Mouse (Mus musculus): ENCODE data around the gene Plekha7.
A peak's percentile ranks its signal among the peaks of the same experiment; 100 is the strongest.

The Plekha7 gene

DNA sequence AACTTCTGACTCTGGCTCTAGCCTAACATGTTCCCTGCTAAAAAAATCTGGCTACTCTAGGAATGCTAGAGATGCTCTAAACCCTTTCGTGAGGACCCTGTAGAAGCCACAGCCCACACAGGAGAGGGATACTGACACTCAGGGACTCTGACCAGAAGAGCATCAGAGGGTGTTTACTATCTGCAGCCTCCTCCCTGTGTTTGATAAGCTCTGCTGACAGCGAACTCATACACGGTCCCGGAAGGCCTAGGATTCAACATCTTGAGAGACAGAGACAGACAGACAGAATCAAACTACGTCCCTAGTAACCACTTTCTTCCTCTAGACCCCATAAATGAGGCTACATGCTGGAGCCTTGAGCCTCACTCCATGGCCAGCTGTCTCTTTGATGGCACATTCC, 20.2 kb downstream of the Plekha7 start:
- no peak for DNase-seq

DNA sequence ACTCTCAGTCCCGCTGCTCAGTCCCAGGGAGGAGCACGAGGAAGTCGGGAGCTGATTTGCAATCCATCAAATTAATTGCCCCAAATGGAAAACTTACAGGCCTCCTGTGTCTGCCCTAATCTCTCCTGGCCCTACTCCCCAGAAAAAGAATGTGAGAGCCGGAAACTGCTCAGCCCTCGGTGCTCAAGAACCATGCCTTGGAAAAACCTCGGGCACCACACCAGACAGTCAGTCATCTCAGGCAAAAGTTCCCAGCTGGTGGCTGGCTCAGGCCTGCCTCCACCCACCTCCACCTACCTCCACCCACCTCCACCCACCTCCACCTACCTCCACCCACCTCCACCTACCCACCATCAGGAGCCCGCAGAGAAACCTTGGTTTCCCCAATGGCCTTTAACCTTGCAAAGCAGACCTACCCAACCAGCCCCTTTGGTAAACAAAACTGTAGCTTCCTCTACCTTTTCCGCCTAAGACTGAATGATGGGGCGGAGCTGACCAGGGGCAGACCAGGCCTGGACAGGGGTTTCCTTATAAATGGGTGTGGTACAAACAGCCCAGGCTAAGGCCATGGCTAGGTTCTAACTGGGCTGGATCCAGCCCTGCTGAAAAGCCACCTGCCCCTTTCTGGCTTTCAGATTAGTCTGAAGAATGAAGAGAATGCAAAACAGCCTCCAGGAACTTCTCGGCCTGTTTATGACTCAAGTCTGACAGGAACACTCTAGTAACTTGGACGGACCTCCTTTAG, 21.4 kb downstream of the Plekha7 start:
- DNase-seq: peak; percentile 59

- peak; percentile 83 for DNase-seq
These were observed 22.0 kb downstream of the Plekha7 start for GRCm38 (mm10) chr7:116286173-116286572.

- DNase-seq: no peak
These were observed 23.0 kb downstream of the Plekha7 start for GRCm38 (mm10) chr7:116285216-116285615.

GRCm38 (mm10) chr7:116282755-116283154, 25.4 kb downstream of the Plekha7 start:
- DNase-seq: no peak

- DNase-seq: peak; percentile 66
These were observed 28.1 kb downstream of the Plekha7 start for GRCm38 (mm10) chr7:116280126-116280525.

DNA sequence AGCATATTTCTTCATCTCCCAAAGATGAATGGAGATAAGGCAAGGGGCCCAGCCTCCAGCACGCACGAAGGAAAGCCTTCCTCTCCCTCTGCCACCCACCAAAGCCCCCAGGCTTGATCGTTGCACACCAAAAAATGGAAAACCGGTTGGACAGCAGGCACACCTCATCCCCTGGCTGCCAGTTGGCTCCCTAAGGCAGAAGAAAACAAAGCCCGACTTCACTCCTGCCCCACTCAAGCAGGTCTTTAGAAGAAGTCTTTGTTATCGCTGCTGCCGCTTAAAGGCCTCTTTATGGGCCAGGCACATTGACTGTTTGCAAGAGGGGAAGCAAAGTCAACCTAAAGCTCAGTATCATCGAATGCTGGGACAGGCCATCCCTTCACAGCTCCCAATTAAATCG, 29.9 kb downstream of the Plekha7 start:
- no peak for DNase-seq

DNA sequence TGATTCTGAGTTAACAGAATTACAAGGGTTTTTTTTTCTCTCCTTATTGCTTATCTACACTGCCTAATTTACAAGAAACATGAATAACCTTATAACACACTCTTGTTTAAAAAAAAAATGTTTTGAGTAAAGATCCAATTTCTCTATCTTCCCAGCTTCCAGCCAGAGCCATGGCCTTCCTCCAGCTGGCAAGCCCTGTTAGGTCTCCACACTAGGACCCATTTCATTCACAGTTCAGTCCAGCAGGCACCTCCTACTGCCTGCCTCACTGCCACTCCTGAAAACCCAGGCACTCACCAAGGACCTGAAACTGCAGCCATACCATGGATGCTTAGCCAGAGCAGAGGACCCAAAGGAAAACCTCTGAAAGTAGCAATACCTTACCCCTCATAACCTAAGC, 31.9 kb downstream of the Plekha7 start:
- no peak for DNase-seq

- DNase-seq: no peak
These were observed 35.1 kb downstream of the Plekha7 start for GRCm38 (mm10) chr7:116273111-116273510.

DNA sequence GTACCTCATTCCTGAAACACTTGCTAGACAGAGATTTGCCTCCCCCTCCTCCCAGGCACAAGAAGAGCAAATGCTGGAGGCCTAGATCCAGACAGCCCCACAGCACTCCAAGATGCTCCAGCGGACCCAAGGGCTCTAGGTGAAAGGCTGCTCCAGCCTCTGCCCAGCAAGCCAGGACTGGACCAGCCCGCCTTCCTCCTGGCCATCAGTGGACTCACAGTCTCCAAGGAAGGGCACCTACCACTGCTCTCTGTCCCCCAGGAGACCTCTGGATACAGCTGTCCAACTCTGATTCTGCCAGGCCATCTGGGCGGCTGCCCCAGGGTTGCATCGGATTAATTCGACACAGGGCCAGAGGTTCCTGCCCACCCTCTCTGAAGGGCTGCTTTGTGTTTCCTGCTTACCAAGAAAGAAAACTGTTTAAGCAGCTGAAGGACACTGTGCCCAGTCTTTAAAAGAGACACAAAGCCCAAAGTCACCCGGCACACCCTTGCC, 38.6 kb downstream of the Plekha7 start:
- DNase-seq: peak; percentile 37

GRCm38 (mm10) chr7:116268113-116268926, 39.9 kb downstream of the Plekha7 start:
- peak; percentile 76 for DNase-seq

DNA sequence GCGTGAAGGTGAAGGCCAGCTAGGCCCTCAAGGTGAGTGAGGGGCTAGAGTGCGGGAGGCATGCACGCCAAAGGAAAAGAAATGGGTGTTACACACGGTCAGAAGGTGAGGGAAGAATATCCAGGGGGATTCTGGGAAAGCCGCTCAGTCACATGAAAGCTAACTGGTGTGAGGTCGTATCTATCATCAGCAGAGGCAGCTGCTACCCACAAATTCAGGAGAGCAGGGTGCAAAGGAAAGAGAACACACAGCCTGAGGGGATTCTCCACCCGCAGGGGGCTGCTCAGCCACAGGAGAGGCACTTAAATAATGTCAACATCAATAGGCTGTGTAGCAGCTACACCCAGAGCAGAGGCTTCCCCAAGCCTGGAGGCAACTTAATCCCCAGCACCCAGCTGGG, 44.9 kb downstream of the Plekha7 start:
- DNase-seq: no peak

DNA sequence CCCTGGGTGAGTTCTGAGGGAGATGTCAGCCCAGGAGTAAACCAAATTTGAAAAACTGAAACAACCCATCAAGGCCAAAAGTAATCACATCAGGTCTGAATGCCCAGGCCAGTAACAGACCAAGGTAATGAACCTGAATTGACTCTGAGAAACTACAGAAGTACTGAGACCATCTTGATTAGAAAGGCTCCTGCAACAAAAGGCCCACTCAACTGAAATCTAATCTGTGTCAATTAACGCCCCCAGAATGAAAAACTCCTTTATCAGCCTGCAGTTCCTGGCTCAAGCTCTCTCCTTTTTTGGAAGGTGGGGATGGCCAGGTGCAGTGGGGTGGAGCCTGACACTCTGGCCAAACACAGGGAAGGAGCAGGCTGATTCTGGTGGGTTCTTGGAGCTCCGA, 45.7 kb downstream of the Plekha7 start:
- DNase-seq: no peak

- peak; percentile 71 for DNase-seq
These were observed 46.1 kb downstream of the Plekha7 start for GRCm38 (mm10) chr7:116262101-116262500.

GRCm38 (mm10) chr7:116260826-116261615, 47.2 kb downstream of the Plekha7 start:
- no peak for DNase-seq

DNA sequence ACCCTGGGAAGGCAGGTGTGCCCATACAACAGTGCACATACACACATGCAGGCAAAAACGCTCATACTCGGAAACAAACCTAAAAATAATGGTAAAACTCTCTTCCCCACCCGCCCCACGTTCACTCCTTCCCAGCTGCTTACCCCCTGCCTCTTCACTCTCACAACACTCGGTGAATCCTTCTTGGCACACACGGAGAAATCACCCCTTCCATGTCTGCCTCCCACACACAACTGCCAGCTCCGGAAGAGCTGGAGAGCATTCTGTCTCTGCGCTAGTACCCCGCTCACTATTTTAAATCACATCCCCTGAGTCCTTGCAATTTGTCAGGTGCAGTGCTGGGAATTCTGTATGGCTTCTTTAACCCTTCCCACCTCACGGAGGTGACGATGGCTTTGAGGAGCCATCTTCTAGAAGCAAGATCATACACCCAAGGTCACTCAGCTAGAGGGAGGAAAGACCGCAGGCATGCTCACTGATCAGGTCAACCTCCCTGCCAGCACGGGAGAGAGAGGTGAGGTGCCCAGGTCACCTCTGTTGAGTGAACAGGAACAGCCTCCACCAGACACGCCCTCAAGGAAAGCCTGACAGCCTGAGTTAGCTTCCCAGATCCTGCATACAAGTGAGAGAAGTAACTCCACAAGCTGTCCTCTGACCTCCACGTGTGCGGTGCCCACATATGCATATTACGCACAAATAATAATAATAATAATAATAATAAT, 49.6 kb downstream of the Plekha7 start:
- DNase-seq: no peak

GRCm38 (mm10) chr7:116257953-116258352, 50.2 kb downstream of the Plekha7 start:
- no peak for DNase-seq

DNA sequence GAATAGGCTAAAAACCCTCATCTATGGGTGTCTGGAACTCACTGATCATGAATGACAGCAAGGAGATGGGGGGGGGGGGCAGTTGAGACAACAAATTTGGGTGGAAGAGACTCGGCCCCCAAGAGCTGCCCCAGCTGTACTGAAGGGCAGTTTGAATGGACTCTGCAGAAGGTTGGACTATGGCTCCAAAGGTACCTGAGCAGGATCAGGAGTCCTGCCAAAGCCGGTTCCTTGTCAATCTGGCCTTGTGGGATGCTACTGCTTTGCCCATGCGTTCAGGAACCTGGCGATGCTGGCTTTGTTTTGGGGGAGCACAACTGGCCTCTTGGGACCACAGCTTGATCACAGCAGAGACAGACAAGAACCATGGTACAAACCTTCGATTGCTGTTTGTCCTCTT, 52.5 kb downstream of the Plekha7 start:
- no peak for DNase-seq

- no peak for DNase-seq
These were observed 53.5 kb downstream of the Plekha7 start for GRCm38 (mm10) chr7:116254660-116255059.

DNA sequence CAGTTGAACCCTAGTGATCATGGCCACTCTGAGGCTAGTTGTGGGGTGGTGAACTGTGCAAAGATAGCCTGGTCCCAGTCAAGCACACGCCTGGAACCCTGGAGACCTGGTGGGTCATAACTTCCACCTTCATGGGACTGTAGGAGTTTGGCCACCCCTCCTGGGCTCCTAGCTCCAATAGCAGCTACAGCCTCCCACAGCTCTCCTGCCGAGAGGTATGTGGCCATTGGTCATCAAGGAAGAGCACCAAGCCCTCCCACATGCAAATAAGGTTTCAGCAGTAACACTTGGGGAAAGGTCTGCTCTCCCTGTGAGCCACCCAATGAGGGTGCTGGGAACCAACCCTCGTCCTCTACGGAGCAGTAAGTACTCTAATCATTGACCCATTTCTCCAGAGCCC, 55.7 kb downstream of the Plekha7 start:
- DNase-seq: no peak

GRCm38 (mm10) chr7:116251516-116251915, 56.7 kb downstream of the Plekha7 start:
- no peak for DNase-seq

DNA sequence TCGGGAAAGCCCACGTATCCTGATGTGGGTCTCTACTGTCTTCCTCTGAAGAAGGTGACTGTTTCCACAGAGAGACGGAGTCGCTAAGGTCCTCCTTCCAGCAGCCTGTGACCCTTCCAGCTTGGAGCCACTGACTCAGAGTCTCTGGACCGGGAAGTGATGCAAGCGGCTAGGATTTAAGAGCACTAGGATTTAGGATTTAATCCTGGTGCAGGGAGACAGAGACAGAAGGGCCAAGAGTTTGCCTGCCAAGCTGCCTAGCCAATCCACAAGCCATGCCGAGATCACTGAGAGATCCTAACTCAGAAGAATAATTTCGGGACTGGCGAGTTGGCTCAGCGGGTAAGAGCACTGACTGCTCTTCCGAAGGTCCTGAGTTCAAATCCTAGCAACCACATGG, 59.6 kb downstream of the Plekha7 start:
- no peak for DNase-seq

DNA sequence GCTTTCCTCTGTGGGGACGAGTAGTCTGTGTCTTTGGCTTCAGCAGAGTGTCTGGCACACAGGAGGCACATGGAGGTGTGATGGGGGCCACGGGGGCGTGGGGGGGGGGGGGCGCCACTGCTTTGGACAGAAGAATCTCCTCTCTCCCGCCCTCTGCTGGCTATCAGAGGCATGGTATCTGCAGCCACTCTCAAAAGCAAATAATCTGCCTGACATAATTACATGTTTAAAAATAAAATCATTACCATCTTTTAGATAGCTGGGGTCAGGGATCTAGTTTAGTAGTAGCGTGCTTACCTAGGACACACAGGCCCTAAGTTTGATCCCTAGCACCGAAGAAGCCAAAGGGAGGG, 60.8 kb downstream of the Plekha7 start:
- no peak for DNase-seq

Measured in kidney, postnatal 14 days (tissue).